Mouse (Mus musculus) CH12.LX (cell line): ENCODE measurements around the gene Coro7. TPM values are rescaled to one million over a fixed set of nuclear protein-coding genes. Genes with fewer than 3 reads are reported as not detected.

Source experiments
- DNase-seq: peaks from one replicate; pipeline ENCODE4 v3.0.0-alpha.2; 2013; ENCODE audit errors: extremely low read depth
- H3K27ac ChIP-seq: 2 replicates; pipeline ENCODE4 v1.5.1; 2012; ENCODE audit warnings: low read depth, mild to moderate bottlenecking, control low read depth, moderate library complexity; ENCODE audit not compliant: insufficient read depth
- H3K27me3 ChIP-seq: replicated peaks from 2 replicates; pipeline ENCODE3; 2012; ENCODE audit warnings: inconsistent platforms
- H3K36me3 ChIP-seq, 2 experiments: replicated peaks in 1 of 2; 2 replicates each; pipeline versions ENCODE3 to v1.6.1; 2012; ENCODE audit warnings: inconsistent platforms in 1 of 2, low read length in 1 of 2, mild to moderate bottlenecking in 1 of 2, mixed read lengths in 1 of 2, moderate library complexity in 1 of 2; ENCODE audit not compliant: control insufficient read depth in 1 of 2, insufficient read depth in 1 of 2
- H3K4me1 ChIP-seq, 2 experiments: 2 replicates each; pipeline ENCODE4 v1.6.1; 2012; ENCODE audit warnings: inconsistent platforms in 1 of 2, moderate library complexity in 1 of 2; ENCODE audit not compliant: insufficient read depth in 2 of 2, control insufficient read depth in 1 of 2
- H3K4me2 ChIP-seq: 2 replicates; pipeline ENCODE4 v1.6.1; 2012; ENCODE audit warnings: low read depth, mild to moderate bottlenecking, control low read depth; ENCODE audit not compliant: poor library complexity, insufficient read depth, severe bottlenecking
- H3K4me3 ChIP-seq, 3 experiments: fragments of 150-350 bp in 1 of 3; sonication (generic) in 1 of 3; replicated peaks in 1 of 3; 2 replicates each; pipeline versions ENCODE3 to v1.5.1; 2011 to 2012; ENCODE audit warnings: low read depth in 2 of 3, low read length in 2 of 3, mild to moderate bottlenecking in 2 of 3, moderate library complexity in 2 of 3, control low read depth in 1 of 3, improper control_type of control experiment in 1 of 3, inconsistent platforms in 1 of 3, mixed read lengths in 1 of 3; ENCODE audit not compliant: poor library complexity in 1 of 3
- H3K79me2 ChIP-seq: replicated peaks from 2 replicates; pipeline ENCODE4 v1.6.1; 2012; ENCODE audit warnings: mild to moderate bottlenecking, moderate library complexity; ENCODE audit not compliant: control insufficient read depth, poor library complexity, insufficient read depth, severe bottlenecking; ENCODE audit errors: extremely low read depth
- H3K9ac ChIP-seq: 2 replicates; pipeline ENCODE4 v1.6.1; 2012; ENCODE audit warnings: low read depth, mild to moderate bottlenecking, control low read depth, moderate library complexity; ENCODE audit not compliant: insufficient read depth
- H3K9me3 ChIP-seq: replicated peaks from 2 replicates; pipeline ENCODE3; 2012; ENCODE audit warnings: low read length, inconsistent platforms, mixed read lengths
- CTCF ChIP-seq, 2 experiments: IDR thresholded peaks in 1 of 2; conservative IDR thresholded peaks in 1 of 2; 2 replicates each; pipeline ENCODE4 v1.5.1; 2011 to 2012; ENCODE audit warnings: low read depth in 2 of 2, low read length in 2 of 2, improper control_type of control experiment in 1 of 2, inconsistent platforms in 1 of 2, mild to moderate bottlenecking in 1 of 2, moderate library complexity in 1 of 2
- EP300 ChIP-seq: IDR thresholded peaks from 2 replicates; pipeline ENCODE4 v1.6.1; 2011; ENCODE audit warnings: low read length, improper control_type of control experiment
- JUN ChIP-seq: IDR thresholded peaks from 2 replicates; pipeline ENCODE4 v1.6.1; 2011; ENCODE audit warnings: low read depth, mild to moderate bottlenecking, low read length, improper control_type of control experiment, moderate library complexity; ENCODE audit not compliant: insufficient read depth
- KAT2A ChIP-seq: IDR thresholded peaks from 2 replicates; pipeline ENCODE4 v1.6.1; 2012; ENCODE audit warnings: low read length, improper control_type of control experiment, inconsistent platforms; ENCODE audit not compliant: insufficient replicate concordance
- MAX ChIP-seq: IDR thresholded peaks from 2 replicates; pipeline ENCODE4 v1.6.1; 2011; ENCODE audit warnings: low read length, improper control_type of control experiment
- MEF2A ChIP-seq: IDR thresholded peaks from 2 replicates; pipeline ENCODE4 v1.6.1; 2014; ENCODE audit warnings: low read depth, mild to moderate bottlenecking, inconsistent platforms, low read length, improper control_type of control experiment, borderline replicate concordance
- MXI1 ChIP-seq: IDR thresholded peaks from 2 replicates; pipeline ENCODE4 v1.6.1; 2011; ENCODE audit warnings: mild to moderate bottlenecking, low read depth, low read length, improper control_type of control experiment
- NELFE ChIP-seq: IDR thresholded peaks from 2 replicates; pipeline ENCODE4 v1.6.1; 2011; ENCODE audit warnings: low read depth, low read length, improper control_type of control experiment
- PAX5 ChIP-seq: IDR thresholded peaks from 2 replicates; pipeline ENCODE4 v1.6.1; 2012; ENCODE audit warnings: low read length, inconsistent platforms, mixed read lengths
- POLR2A ChIP-seq: IDR thresholded peaks from 2 replicates; pipeline ENCODE4 v1.6.1; 2011; ENCODE audit warnings: low read depth, mild to moderate bottlenecking, improper control_type of control experiment, low read length
- SIN3A ChIP-seq: IDR thresholded peaks from 2 replicates; pipeline ENCODE4 v1.6.1; 2012; ENCODE audit warnings: low read length, improper control_type of control experiment, inconsistent platforms
- SMC3 ChIP-seq: IDR thresholded peaks from 2 replicates; pipeline ENCODE4 v1.6.1; 2011; ENCODE audit warnings: low read depth, low read length, improper control_type of control experiment
- TBP ChIP-seq: conservative IDR thresholded peaks from 2 replicates; pipeline ENCODE4 v1.6.1; 2011; ENCODE audit warnings: low read depth, low read length, improper control_type of control experiment
- TCF12 ChIP-seq: IDR thresholded peaks from 2 replicates; pipeline ENCODE4 v1.6.1; 2014; ENCODE audit warnings: low read depth, mild to moderate bottlenecking, inconsistent platforms, low read length, improper control_type of control experiment
- dilution Hi-C: fragments of 300-500 bp; cut with MboI; formaldehyde crosslinking; loops from 2 replicates; pipeline ENCODE4 v1.14.3; 2020; ENCODE audit warnings: low sequenced_read_pairs; ENCODE audit not compliant: extremely low pct_unique_long_range_greater_than_20kb, extremely low pct_ligation_motif_present
- in situ Hi-C: fragments of 300-500 bp; cut with MboI; formaldehyde crosslinking; loops from 3 replicates; pipeline ENCODE4 v1.14.3; 2019; ENCODE audit warnings: low sequenced_read_pairs, low pct_ligation_motif_present, low pct_unique_long_range_greater_than_20kb, mixed read lengths
- polyA plus RNA-seq: library from polyadenylated mRNA; unstranded; fragments of >175 nt; gene quantifications from 2 replicates; pipeline ENCODE4 v1.2.1, GENCODE M21; 2012; ENCODE audit warnings: low read depth; ENCODE audit not compliant: insufficient read length
- total RNA-seq, 2 experiments: library from RNA; depleted of rRNA; stranded (reverse); fragments of 300-350 nt in 1 of 2; fragments of >200 nt in 1 of 2; gene quantifications; 2 replicates each; pipeline ENCODE4 v1.2.3; 2012 to 2014

Gene Coro7
- total and polyA plus RNA-seq, 3 experiments: 5.7 to 40.2 (median 20.0) TPM

GRCm38 (mm10) chr16:4614639-4615038 is 64.9 kb downstream of the Coro7 start:
- no peaks in the 10 kb centered on the region for H3K27me3 ChIP-seq
- TF ChIP-seq MEF2A (no peak), NELFE (no peak), POLR2A (peak; percentile 11; the same call in 1 of the 2 replicates)
- H3K27ac ChIP-seq: no peak overlapping the region
- H3K9me3 ChIP-seq: no peaks in the 10 kb centered on the region
- H3K4me2 ChIP-seq: no peak overlapping the region
- no peak for DNase-seq
- no peak overlapping the region for H3K4me3 ChIP-seq
- H3K79me2 ChIP-seq: peaks cover 15% of the 10 kb centered on the region
- in situ Hi-C loops: loop anchor here (5.0 kb wide), 3 partner anchors 47 to 307 kb away; no protein-coding TSS in a partner anchor
- H3K9ac ChIP-seq: no peak overlapping the region
- H3K4me1 ChIP-seq: 0 out of 4 replicates have a peak, but pooled peaks cover 0 to 5% of the 10 kb centered on the region in 2 experiments
- peaks cover 55 to 82% of the 10 kb centered on the region in 2 experiments for H3K36me3 ChIP-seq
- dilution Hi-C loops: no loop called here

- Histone ChIP-seq H3K9ac (no peak overlapping the region), H3K9me3 (no peaks in the 10 kb centered on the region), H3K79me2 (peaks cover 6% of the 10 kb centered on the region), H3K4me2 (no peak overlapping the region), H3K4me3 (no peak overlapping the region), H3K27ac (no peak overlapping the region), H3K36me3 (peaks cover 55 to 78% of the 10 kb centered on the region in 2 experiments), H3K4me1 (0 out of 4 replicates have a peak, but pooled peaks cover 0 to 5% of the 10 kb centered on the region in 2 experiments), H3K27me3 (no peaks in the 10 kb centered on the region)
- no peak for DNase-seq
- in situ Hi-C loops (loop anchor here (5.0 kb wide), 3 partner anchors 46 to 306 kb away; no protein-coding TSS in a partner anchor), dilution Hi-C loops (no loop called here)
- TF ChIP-seq SIN3A: no peak
- no peak for TF ChIP-seq JUN
- TF ChIP-seq EP300: no peak
- no peak for TF ChIP-seq PAX5
- no peak for TF ChIP-seq MAX
- TF ChIP-seq KAT2A: no peak
- no peak for TF ChIP-seq TBP
- no peak for TF ChIP-seq MXI1
- TF ChIP-seq SMC3: no peak
Measured at GRCm38 (mm10) chr16:4613736-4614135, 65.8 kb downstream of the Coro7 start.

- Histone ChIP-seq H3K9ac (no peak overlapping the region), H3K27me3 (no peaks in the 10 kb centered on the region), H3K27ac (no peak overlapping the region), H3K4me1 (peaks cover 4 to 5% of the 10 kb centered on the region in 2 experiments; a peak in 3 of 4 replicates), H3K36me3 (peaks cover 42 to 60% of the 10 kb centered on the region in 2 experiments), H3K4me2 (no peak overlapping the region), H3K4me3 (no peak overlapping the region), H3K79me2 (no peaks in the 10 kb centered on the region), H3K9me3 (no peaks in the 10 kb centered on the region)
- TF ChIP-seq TCF12 (no peak), CTCF (conservative IDR thresholded peaks at IDR 0.05 in 1 of 2, IDR thresholded peaks at IDR 0.05 in 1 of 2; ENCODE audit: low read depth in 2 of 2, low read length in 2 of 2) (peak; percentile 20 to 21; a peak in 1 of 4 replicates)
- no peak for DNase-seq
- in situ Hi-C loops (loop anchor here (5.0 kb wide), 3 partner anchors 44 to 304 kb away; no protein-coding TSS in a partner anchor), dilution Hi-C loops (no loop called here)
Measured at GRCm38 (mm10) chr16:4611676-4612075, 67.9 kb downstream of the Coro7 start.
